Mouse (Mus musculus): ENCODE measurements around the gene Gpc5. TPM values are rescaled to one million over a fixed set of nuclear protein-coding genes. Genes with fewer than 3 reads are reported as not detected.

Gene Gpc5
- total RNA-seq, 4 experiments from 2014 or later, result 32.4 to 37.0 (median 36.0) TPM

Small RNAs within 50 kb of the gene (microRNA-seq; reads per million reads assigned to microRNA genes)
- 460 to 579 reads per million in 2 experiments for gene Mir17
- gene Mir18, result 18.5 to 25.1 reads per million in 2 experiments
- 0 to 0.22 reads per million in 2 experiments for gene Mir19a
- 0 to 0.84 reads per million in 2 experiments for gene Mir19b-1
- gene Mir20a, result 260 to 277 reads per million in 2 experiments
- 322 to 407 reads per million in 2 experiments for gene Mir92-1
